Mouse (Mus musculus): ENCODE results near the gene Cnppd1.

- TF ChIP-seq CTCF (IDR thresholded peaks at IDR 0.05; ENCODE audit: control insufficient read depth, insufficient read depth, low read length) (no peak), POLR2A (IDR thresholded peaks at IDR 0.05; ENCODE audit: borderline replicate concordance, control insufficient read depth, low read depth, low read length) (no peak)
Observed at GRCm38 (mm10) chr1:75180741-75181140, 38.2 kb upstream of the Cnppd1 start.
